Mouse (Mus musculus): ENCODE results near the gene Traf3. TPM values are rescaled to one million over a fixed set of nuclear protein-coding genes. Genes with fewer than 3 reads are reported as not detected.

Traf3 gene
- polyA plus RNA-seq, 1 experiment from 2014 or later: 20.9 TPM

DNA sequence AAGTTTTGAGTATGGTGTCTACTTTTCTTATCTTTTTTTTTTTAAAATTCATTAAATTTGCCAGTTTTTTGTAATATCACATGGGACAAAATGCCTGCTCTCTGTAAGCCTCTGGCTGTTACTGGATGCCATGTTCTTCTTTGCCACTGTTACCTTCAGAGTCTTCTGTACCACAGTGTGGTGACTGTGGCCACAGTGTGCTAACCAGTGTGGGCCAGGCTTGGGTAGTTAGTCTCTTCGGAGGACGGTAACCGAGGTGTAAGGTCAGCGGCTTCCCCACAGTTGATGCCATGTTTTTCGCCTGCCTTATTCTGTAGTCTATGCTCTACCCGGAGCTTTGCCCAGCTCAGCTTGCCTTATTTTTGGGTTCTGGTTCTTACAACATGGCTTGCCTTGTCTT, 16.2 kb downstream of the Traf3 start:
- 97% methylated on average over 6 of the region's 6 CpGs for WGBS
- Histone ChIP-seq H3K4me1 (0 out of 2 replicates have a peak, but pooled peaks cover 6% of the 10 kb centered on the region), H3K4me3 (no peak overlapping the region), H3K9me3 (no peaks in the 10 kb centered on the region), H3K36me3 (no peaks in the 10 kb centered on the region), H3K27ac (replicated peaks) (no peak overlapping the region), H3K9ac (replicated peaks) (no peak overlapping the region), H3K4me2 (replicated peaks) (no peak overlapping the region), H3K27me3 (no peaks in the 10 kb centered on the region)
- ATAC-seq (ENCODE audit: low FRiP score, low read depth): no peak

DNA sequence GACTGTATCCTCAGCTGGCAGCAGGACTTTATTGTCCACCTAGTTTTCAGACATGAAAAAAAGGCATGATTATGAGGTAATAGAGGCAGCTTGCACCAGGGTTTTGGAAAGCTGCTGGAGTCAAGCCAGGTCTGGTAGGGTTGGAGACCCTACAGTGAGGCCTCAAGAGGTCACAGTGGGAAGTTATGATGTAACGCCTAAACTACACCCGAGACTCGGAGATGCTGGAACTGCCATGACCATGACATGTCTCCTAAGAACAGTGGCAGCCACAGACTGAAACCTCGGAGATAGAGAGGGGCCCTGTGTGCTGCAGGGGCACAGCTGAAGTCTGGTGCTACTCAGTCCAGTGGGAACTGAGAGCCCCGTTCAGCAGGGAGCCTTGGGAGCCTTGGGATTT, 18.3 kb downstream of the Traf3 start, which contains the start of gene 4930595D18Rik:
4930595D18Rik (minus strand) TSS at position 16 of the 400 bp plus-strand sequence.
- no peak within 1 kb of the TSS for H3K4me3 ChIP-seq
- H3K27me3 ChIP-seq: no peaks in the 10 kb centered on the region
- no peak within 1 kb of the TSS for H3K27ac ChIP-seq (replicated peaks)
- H3K4me1 ChIP-seq: 0 out of 2 replicates have a peak, but pooled peaks cover 6% of the 10 kb centered on the region
- no peaks in the 10 kb centered on the region for H3K9me3 ChIP-seq
- WGBS: 81% methylated on average over 5 of the region's 5 CpGs
- H3K9ac ChIP-seq (replicated peaks): no peak within 1 kb of the TSS
- H3K4me2 ChIP-seq (replicated peaks): no peak within 1 kb of the TSS
- no peaks in the 10 kb centered on the region for H3K36me3 ChIP-seq
- no peak for ATAC-seq (ENCODE audit: low FRiP score, low read depth)

- ATAC-seq (ENCODE audit: low FRiP score, low read depth): no peak
- 94% methylated on average over 3 of the region's 3 CpGs for WGBS
Observed at GRCm38 (mm10) chr12:111186986-111187385, 20.8 kb downstream of the Traf3 start.

DNA sequence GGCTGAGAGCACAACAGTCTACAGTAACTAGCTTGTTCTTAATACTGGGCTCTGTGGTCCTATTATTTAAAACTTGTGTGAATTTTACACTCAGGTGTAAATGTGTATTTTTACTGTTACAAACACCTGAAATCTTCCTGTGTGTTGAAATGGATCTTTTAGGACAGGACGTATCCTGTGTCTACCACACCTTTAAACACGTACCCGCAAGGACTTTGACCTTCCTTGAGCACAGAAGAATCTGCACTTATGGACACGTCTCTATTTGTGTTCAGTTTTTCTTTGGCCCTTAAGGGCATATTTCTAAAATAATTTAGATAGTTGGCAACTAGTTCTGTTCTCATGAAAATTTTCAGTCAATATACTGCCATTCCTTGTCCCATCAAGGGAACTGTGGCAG, 22.1 kb downstream of the Traf3 start:
- H3K4me1 ChIP-seq: peaks cover 14% of the 10 kb centered on the region
- no peaks in the 10 kb centered on the region for H3K9me3 ChIP-seq
- no peak overlapping the region for H3K27ac ChIP-seq (replicated peaks)
- WGBS: 91% methylated on average over 4 of the region's 4 CpGs
- H3K4me3 ChIP-seq: no peak overlapping the region
- H3K9ac ChIP-seq (replicated peaks): no peak overlapping the region
- no peaks in the 10 kb centered on the region for H3K27me3 ChIP-seq
- no peak overlapping the region for H3K4me2 ChIP-seq (replicated peaks)
- H3K36me3 ChIP-seq: no peaks in the 10 kb centered on the region
- ATAC-seq (ENCODE audit: low FRiP score, low read depth): no peak

More at GRCm38 (mm10) chr12:111186986-111187385, 20.8 kb downstream of the Traf3 start:
- no peaks in the 10 kb centered on the region for H3K36me3 ChIP-seq
- no peak overlapping the region for H3K9ac ChIP-seq (replicated peaks)
- H3K9me3 ChIP-seq: no peaks in the 10 kb centered on the region
- H3K4me3 ChIP-seq: no peak overlapping the region
- no peak overlapping the region for H3K4me2 ChIP-seq (replicated peaks)
- H3K27me3 ChIP-seq: no peaks in the 10 kb centered on the region
- H3K27ac ChIP-seq (replicated peaks): no peak overlapping the region
- H3K4me1 ChIP-seq: 0 out of 2 replicates have a peak, but pooled peaks cover 6% of the 10 kb centered on the region

DNA sequence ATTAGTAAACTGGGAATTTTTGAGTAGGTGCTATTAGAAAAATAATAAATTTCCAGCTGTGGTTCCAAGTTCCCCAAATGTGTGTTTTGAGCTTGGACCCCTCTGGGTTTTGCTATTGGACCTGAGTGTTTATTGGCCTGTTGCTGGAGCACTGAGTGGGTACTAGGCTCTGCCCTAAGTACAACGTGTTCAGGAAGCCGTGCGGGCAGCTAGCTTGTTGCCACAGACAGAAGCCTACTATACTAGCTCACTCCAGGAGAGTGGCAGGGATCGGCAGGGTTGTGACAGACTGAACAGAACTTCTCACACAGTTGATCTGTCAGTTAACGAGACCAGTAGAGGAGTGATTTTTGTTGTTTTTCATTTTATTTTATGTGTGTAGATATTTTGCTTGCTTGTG, 24.2 kb downstream of the Traf3 start:
- Histone ChIP-seq H3K4me2 (replicated peaks) (no peak overlapping the region), H3K27ac (replicated peaks) (no peak overlapping the region), H3K27me3 (no peaks in the 10 kb centered on the region), H3K9ac (replicated peaks) (no peak overlapping the region), H3K9me3 (no peaks in the 10 kb centered on the region), H3K4me1 (peaks cover 20% of the 10 kb centered on the region), H3K4me3 (no peak overlapping the region), H3K36me3 (no peaks in the 10 kb centered on the region)
- WGBS: 90% methylated on average over 5 of the region's 5 CpGs
- ATAC-seq (ENCODE audit: low FRiP score, low read depth): no peak

- WGBS: 71% methylated on average over 2 of the region's 2 CpGs
- no peaks in the 10 kb centered on the region for H3K9me3 ChIP-seq
- peaks cover 16% of the 10 kb centered on the region for H3K4me1 ChIP-seq
- no peak for ATAC-seq (ENCODE audit: low FRiP score, low read depth)
- no peaks in the 10 kb centered on the region for H3K27me3 ChIP-seq
- no peaks in the 10 kb centered on the region for H3K36me3 ChIP-seq
- H3K4me3 ChIP-seq: no peak overlapping the region
- no peak overlapping the region for H3K4me2 ChIP-seq (replicated peaks)
- no peak overlapping the region for H3K27ac ChIP-seq (replicated peaks)
- H3K9ac ChIP-seq (replicated peaks): no peak overlapping the region
Observed at GRCm38 (mm10) chr12:111190891-111191290, 24.7 kb downstream of the Traf3 start.

DNA sequence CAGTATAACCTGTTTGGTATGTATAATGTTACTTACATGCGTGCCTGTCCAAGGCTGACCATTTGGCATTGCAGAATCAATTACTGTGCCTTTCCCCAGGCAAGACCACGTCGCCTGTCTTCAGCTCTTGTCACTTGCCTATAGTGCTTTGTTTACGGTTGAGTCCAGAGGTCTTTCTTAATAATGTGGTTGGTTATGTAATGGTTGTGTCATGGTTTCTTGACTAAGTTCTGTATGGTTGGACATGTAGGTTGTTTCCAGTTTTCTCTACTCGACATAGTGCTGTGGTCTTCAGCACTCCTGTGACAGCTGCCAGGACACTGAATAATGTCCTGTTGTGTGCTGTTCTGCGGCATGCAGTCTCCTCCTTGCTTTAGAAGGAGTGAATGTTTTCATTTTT, 26.6 kb downstream of the Traf3 start:
- no peak for ATAC-seq (ENCODE audit: low FRiP score, low read depth)
- Histone ChIP-seq H3K4me1 (peaks cover 16% of the 10 kb centered on the region), H3K9ac (replicated peaks) (no peak overlapping the region), H3K9me3 (no peaks in the 10 kb centered on the region), H3K27ac (replicated peaks) (no peak overlapping the region), H3K27me3 (no peaks in the 10 kb centered on the region), H3K4me2 (replicated peaks) (no peak overlapping the region), H3K36me3 (no peaks in the 10 kb centered on the region), H3K4me3 (no peak overlapping the region)
- 86% methylated on average over 6 of the region's 6 CpGs for WGBS

GRCm38 (mm10) chr12:111193331-111193730, 27.2 kb downstream of the Traf3 start:
- 0 out of 2 replicates have a peak overlapping the region, but pooled peaks have one; percentile 25 for H3K27ac ChIP-seq (replicated peaks)

GRCm38 (mm10) chr12:111196548-111196947, 30.4 kb downstream of the Traf3 start:
- 96% methylated on average over 4 of the region's 4 CpGs for WGBS
- peaks cover 16% of the 10 kb centered on the region for H3K4me1 ChIP-seq
- no peaks in the 10 kb centered on the region for H3K9me3 ChIP-seq
- H3K27me3 ChIP-seq: no peaks in the 10 kb centered on the region
- no peak for ATAC-seq (ENCODE audit: low FRiP score, low read depth)
- no peak overlapping the region for H3K27ac ChIP-seq (replicated peaks)
- H3K36me3 ChIP-seq: no peaks in the 10 kb centered on the region
- H3K4me2 ChIP-seq (replicated peaks): no peak overlapping the region
- no peak overlapping the region for H3K9ac ChIP-seq (replicated peaks)
- H3K4me3 ChIP-seq: no peak overlapping the region

More at GRCm38 (mm10) chr12:111193331-111193730, 27.2 kb downstream of the Traf3 start:
- Histone ChIP-seq H3K4me2 (replicated peaks) (no peak overlapping the region), H3K4me3 (no peak overlapping the region), H3K9ac (replicated peaks) (no peak overlapping the region), H3K4me1 (peaks cover 16% of the 10 kb centered on the region), H3K27me3 (no peaks in the 10 kb centered on the region), H3K9me3 (no peaks in the 10 kb centered on the region), H3K36me3 (no peaks in the 10 kb centered on the region)
- 81% methylated on average over 9 of the region's 9 CpGs for WGBS
- ATAC-seq (ENCODE audit: low FRiP score, low read depth): no peak

- no peak for ATAC-seq (ENCODE audit: low FRiP score, low read depth)
- Histone ChIP-seq H3K36me3 (no peaks in the 10 kb centered on the region), H3K27ac (replicated peaks) (0 out of 2 replicates have a peak overlapping the region, but pooled peaks have one; percentile 20), H3K4me1 (peaks cover 9% of the 10 kb centered on the region), H3K4me3 (no peak overlapping the region), H3K9ac (replicated peaks) (no peak overlapping the region), H3K27me3 (no peaks in the 10 kb centered on the region), H3K9me3 (no peaks in the 10 kb centered on the region), H3K4me2 (replicated peaks) (no peak overlapping the region)
- WGBS: 59% methylated on average over 10 of the region's 10 CpGs
Observed at GRCm38 (mm10) chr12:111203076-111203475, 36.9 kb downstream of the Traf3 start.

- ATAC-seq (ENCODE audit: low FRiP score, low read depth): no peak
- no peak overlapping the region for H3K27ac ChIP-seq (replicated peaks)
- H3K4me2 ChIP-seq (replicated peaks): no peak overlapping the region
- 53% methylated on average over 3 of the region's 3 CpGs for WGBS
- H3K9me3 ChIP-seq: no peaks in the 10 kb centered on the region
- no peaks in the 10 kb centered on the region for H3K36me3 ChIP-seq
- H3K9ac ChIP-seq (replicated peaks): no peak overlapping the region
- H3K4me3 ChIP-seq: no peak overlapping the region
- H3K27me3 ChIP-seq: no peaks in the 10 kb centered on the region
- peaks cover 9% of the 10 kb centered on the region for H3K4me1 ChIP-seq
Observed at GRCm38 (mm10) chr12:111203945-111204344, 37.8 kb downstream of the Traf3 start.

DNA sequence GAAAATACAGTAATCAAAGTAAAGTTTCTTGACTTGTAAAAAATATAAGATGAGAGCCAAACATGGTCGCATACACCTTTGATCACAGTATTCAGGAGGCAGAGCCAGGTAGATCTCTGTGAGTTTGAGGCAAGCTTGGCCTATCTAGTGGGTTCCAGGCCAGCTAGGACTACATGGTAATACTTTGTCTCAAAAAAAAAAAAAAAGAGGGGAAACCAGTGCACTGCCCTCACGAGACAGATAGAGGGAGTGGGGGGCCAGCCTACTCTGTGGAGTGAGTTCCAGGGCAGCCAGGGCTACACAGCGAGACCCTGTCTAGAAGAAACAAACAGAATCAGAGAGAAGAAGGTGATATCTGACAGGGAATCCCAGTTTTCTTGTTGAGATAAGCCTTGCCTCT, 41.5 kb downstream of the Traf3 start:
- Histone ChIP-seq H3K27ac (replicated peaks) (no peak overlapping the region), H3K36me3 (no peaks in the 10 kb centered on the region), H3K27me3 (no peaks in the 10 kb centered on the region), H3K4me2 (replicated peaks) (no peak overlapping the region), H3K4me1 (peaks cover 9% of the 10 kb centered on the region), H3K4me3 (no peak overlapping the region), H3K9me3 (no peaks in the 10 kb centered on the region), H3K9ac (replicated peaks) (no peak overlapping the region)
- no peak for ATAC-seq (ENCODE audit: low FRiP score, low read depth)
- WGBS: 79% methylated on average over 3 of the region's 3 CpGs

DNA sequence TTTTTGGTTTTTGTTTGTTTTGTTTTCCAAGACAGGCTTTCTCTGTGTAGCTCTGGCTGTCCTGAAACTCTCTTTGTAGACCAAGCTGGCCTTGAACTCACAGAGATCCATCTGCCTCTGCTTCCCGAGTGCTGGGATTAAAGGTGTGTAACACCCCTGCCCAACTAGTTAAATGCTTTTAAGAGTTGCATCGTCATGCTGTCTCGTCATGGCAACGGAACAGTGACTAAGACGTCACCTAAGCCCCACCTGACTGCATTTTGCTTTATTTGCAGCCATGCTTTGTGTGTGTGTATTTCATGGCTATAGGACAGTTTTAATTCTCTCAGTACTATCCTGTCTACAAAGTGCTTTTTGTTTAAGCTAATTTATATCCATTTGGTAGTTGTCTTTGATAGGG, 45.6 kb downstream of the Traf3 start:
- no peak for ATAC-seq (ENCODE audit: low FRiP score, low read depth)
- Histone ChIP-seq H3K9me3 (no peaks in the 10 kb centered on the region), H3K27me3 (no peaks in the 10 kb centered on the region), H3K4me1 (no peaks in the 10 kb centered on the region; the same call in 1 of the 2 replicates), H3K4me3 (no peak overlapping the region), H3K27ac (replicated peaks) (no peak overlapping the region), H3K4me2 (replicated peaks) (no peak overlapping the region), H3K9ac (replicated peaks) (no peak overlapping the region), H3K36me3 (no peaks in the 10 kb centered on the region)
- WGBS: 65% methylated on average over 5 of the region's 5 CpGs
